Mouse (Mus musculus) MEL (cell line): ENCODE measurements at regions not wholly inside any gene's neighbourhood (a gene's known extent, or its start where the extent isn't known, plus 50 kb on each side); places are given as distances from the start of the nearest gene placed in this dataset.

Experiments
- DNase-seq: peaks from one replicate; pipeline ENCODE4 v3.0.0; 2011; ENCODE audit warnings: low read depth, low spot score
- H3K27ac ChIP-seq: 2 replicates; pipeline ENCODE4 v1.5.1; 2012; ENCODE audit warnings: low read depth, mild to moderate bottlenecking, control low read depth, low read length, moderate library complexity; ENCODE audit not compliant: control insufficient read depth
- H3K27me3 ChIP-seq, 2 experiments: fragments of 150-350 bp in 1 of 2; sonication (generic) in 1 of 2; 2 replicates each; pipeline ENCODE4 v1.6.1; 2012; ENCODE audit warnings: low read length in 2 of 2, mild to moderate bottlenecking in 2 of 2, improper control_type of control experiment in 1 of 2, moderate library complexity in 1 of 2; ENCODE audit not compliant: insufficient read depth in 2 of 2, control insufficient read depth in 1 of 2
- H3K36me3 ChIP-seq, 2 experiments: 2 replicates each; pipeline ENCODE4 v1.6.1; 2012 to 2014; ENCODE audit warnings: low read length in 2 of 2, improper control_type of control experiment in 1 of 2, inconsistent platforms in 1 of 2, mild to moderate bottlenecking in 1 of 2; ENCODE audit not compliant: insufficient read depth in 2 of 2, control insufficient read depth in 1 of 2
- H3K4me1 ChIP-seq, 2 experiments: fragments of 150-350 bp in 1 of 2; sonication (generic) in 1 of 2; 2 replicates each; pipeline ENCODE4 v1.6.1; 2012; ENCODE audit warnings: low read length in 2 of 2, improper control_type of control experiment in 1 of 2, mild to moderate bottlenecking in 1 of 2; ENCODE audit not compliant: insufficient read depth in 2 of 2, control insufficient read depth in 1 of 2
- H3K4me3 ChIP-seq, 2 experiments: fragments of 150-350 bp in 1 of 2; sonication (generic) in 1 of 2; 2 replicates each; pipeline ENCODE4 v1.5.1; 2012; ENCODE audit warnings: low read depth in 2 of 2, low read length in 2 of 2, mild to moderate bottlenecking in 2 of 2, moderate library complexity in 2 of 2, control low read depth in 1 of 2, improper control_type of control experiment in 1 of 2; ENCODE audit not compliant: control insufficient read depth in 1 of 2, insufficient read depth in 1 of 2
- H3K79me2 ChIP-seq: 2 replicates; pipeline ENCODE4 v1.6.1; 2012; ENCODE audit warnings: mild to moderate bottlenecking, low read length, moderate library complexity; ENCODE audit not compliant: control insufficient read depth, poor library complexity, insufficient read depth
- H3K9ac ChIP-seq: 2 replicates; pipeline ENCODE4 v1.6.1; 2012; ENCODE audit warnings: low read depth, mild to moderate bottlenecking, control low read depth, low read length, moderate library complexity; ENCODE audit not compliant: control insufficient read depth, poor library complexity, severe bottlenecking
- H3K9me3 ChIP-seq: fragments of 150-350 bp; sonication (generic); replicated peaks from 2 replicates; pipeline ENCODE4 v1.6.1; 2012; ENCODE audit warnings: mild to moderate bottlenecking, low read length, improper control_type of control experiment, moderate library complexity; ENCODE audit not compliant: insufficient read depth
- BHLHE40 ChIP-seq: IDR thresholded peaks from 2 replicates; pipeline ENCODE4 v1.6.1; 2012; ENCODE audit warnings: low read depth, mild to moderate bottlenecking, inconsistent platforms, low read length, improper control_type of control experiment, borderline replicate concordance
- EP300 ChIP-seq, 2 experiments: IDR thresholded peaks; 2 replicates each; pipeline ENCODE4 v1.6.1; 2011; ENCODE audit warnings: improper control_type of control experiment in 2 of 2, low read length in 2 of 2, low read depth in 1 of 2, mild to moderate bottlenecking in 1 of 2
- ETS1 ChIP-seq: IDR thresholded peaks from 2 replicates; pipeline ENCODE4 v1.6.1; 2012; ENCODE audit warnings: low read depth, mild to moderate bottlenecking, inconsistent platforms, low read length, improper control_type of control experiment, moderate library complexity
- GABPA ChIP-seq: IDR thresholded peaks from 2 replicates; pipeline ENCODE4 v1.6.1; 2012; ENCODE audit warnings: low read depth, mild to moderate bottlenecking, inconsistent platforms, low read length, improper control_type of control experiment, moderate library complexity
- JUND ChIP-seq: IDR thresholded peaks from 2 replicates; pipeline ENCODE4 v1.6.1; 2011; ENCODE audit warnings: low read depth, mild to moderate bottlenecking, improper control_type of control experiment, low read length
- MAFK ChIP-seq: IDR thresholded peaks from 2 replicates; pipeline ENCODE4 v1.6.1; 2011; ENCODE audit warnings: low read depth, mild to moderate bottlenecking, low read length, improper control_type of control experiment, borderline replicate concordance
- MEF2A ChIP-seq: IDR thresholded peaks from 2 replicates; pipeline ENCODE4 v1.6.1; 2014; ENCODE audit warnings: low read depth, mild to moderate bottlenecking, inconsistent platforms, low read length, improper control_type of control experiment; ENCODE audit not compliant: poor library complexity, insufficient replicate concordance, severe bottlenecking; ENCODE audit errors: extremely low read depth
- MXI1 ChIP-seq: IDR thresholded peaks from 2 replicates; pipeline ENCODE4 v1.6.1; 2011; ENCODE audit warnings: mild to moderate bottlenecking, low read depth, low read length, improper control_type of control experiment
- MYB ChIP-seq: IDR thresholded peaks from 2 replicates; pipeline ENCODE4 v1.6.1; 2011; ENCODE audit warnings: mild to moderate bottlenecking, low read depth, low read length, improper control_type of control experiment
- MYC ChIP-seq: IDR thresholded peaks from 2 replicates; pipeline ENCODE4 v1.6.1; 2011; ENCODE audit warnings: low read depth, mild to moderate bottlenecking, low read length, improper control_type of control experiment, moderate library complexity
- POLR2A ChIP-seq, 2 experiments: IDR thresholded peaks; 2 replicates each; pipeline ENCODE4 v1.6.1; 2011 to 2012; ENCODE audit warnings: low read length in 2 of 2, mild to moderate bottlenecking in 2 of 2, control low read depth in 1 of 2, improper control_type of control experiment in 1 of 2, low read depth in 1 of 2, moderate library complexity in 1 of 2; ENCODE audit not compliant: control insufficient read depth in 1 of 2, insufficient read depth in 1 of 2, poor library complexity in 1 of 2
- POLR2AphosphoS2 ChIP-seq: IDR thresholded peaks from 2 replicates; pipeline ENCODE4 v1.6.1; 2011; ENCODE audit warnings: low read length, improper control_type of control experiment
- RCOR1 ChIP-seq: IDR thresholded peaks from 2 replicates; pipeline ENCODE4 v1.6.1; 2012; ENCODE audit warnings: low read depth, mild to moderate bottlenecking, inconsistent platforms, low read length, improper control_type of control experiment
- SMC3 ChIP-seq: IDR thresholded peaks from 2 replicates; pipeline ENCODE4 v1.6.1; 2011; ENCODE audit warnings: low read depth, low read length, improper control_type of control experiment
- TBP ChIP-seq: IDR thresholded peaks from 2 replicates; pipeline ENCODE4 v1.8.0; 2011; ENCODE audit warnings: low read depth, low read length, improper control_type of control experiment
- UBTF ChIP-seq: IDR thresholded peaks from 2 replicates; pipeline ENCODE4 v1.6.1; 2012; ENCODE audit warnings: low read depth, mild to moderate bottlenecking, inconsistent platforms, low read length, improper control_type of control experiment, moderate library complexity, borderline replicate concordance; ENCODE audit not compliant: insufficient read depth
- USF2 ChIP-seq, 2 experiments: IDR thresholded peaks; 2 replicates each; pipeline ENCODE4 v1.6.1; 2011 to 2012; ENCODE audit warnings: improper control_type of control experiment in 2 of 2, low read length in 2 of 2, borderline replicate concordance in 1 of 2, inconsistent platforms in 1 of 2, low read depth in 1 of 2, mild to moderate bottlenecking in 1 of 2; ENCODE audit not compliant: insufficient read depth in 1 of 2
- ZC3H11A ChIP-seq: IDR thresholded peaks from 2 replicates; pipeline ENCODE4 v1.6.1; 2012; ENCODE audit warnings: low read depth, mild to moderate bottlenecking, inconsistent platforms, low read length, improper control_type of control experiment
- ZKSCAN1 ChIP-seq: IDR thresholded peaks from 2 replicates; pipeline ENCODE4 v1.6.1; 2012; ENCODE audit warnings: low read depth, mild to moderate bottlenecking, inconsistent platforms, low read length, improper control_type of control experiment, moderate library complexity
- ZMIZ1 ChIP-seq: IDR thresholded peaks from 2 replicates; pipeline ENCODE4 v1.6.1; 2012; ENCODE audit warnings: low read depth, mild to moderate bottlenecking, inconsistent platforms, low read length, improper control_type of control experiment, moderate library complexity
- ZNF384 ChIP-seq: IDR thresholded peaks from 2 replicates; pipeline ENCODE4 v1.6.1; 2012; ENCODE audit warnings: low read depth, mild to moderate bottlenecking, inconsistent platforms, low read length, improper control_type of control experiment

DNA sequence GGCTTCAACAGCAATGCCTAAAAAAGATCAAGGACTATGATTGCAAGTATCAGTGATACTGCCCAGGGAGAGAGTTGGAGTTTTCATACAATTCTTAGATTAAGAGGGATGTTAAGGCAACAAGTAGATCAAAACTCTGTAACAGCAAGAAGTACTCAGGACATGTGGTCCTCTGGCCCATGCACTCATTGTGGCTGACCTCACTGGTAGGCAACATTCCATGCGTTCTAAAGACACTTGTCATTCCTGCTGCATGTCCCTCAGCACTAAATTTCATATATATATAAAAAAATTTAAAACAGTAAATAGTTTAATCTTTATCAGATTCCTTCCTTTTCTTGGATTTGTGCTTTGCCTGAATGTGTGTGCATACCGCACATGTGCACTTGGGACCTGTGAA, 332.6 kb downstream of the Atp6ap1l start:
- no peaks in the 10 kb centered on the region for H3K79me2 ChIP-seq
- DNase-seq = no peak
- H3K9ac ChIP-seq = no peak overlapping the region
- H3K4me3 ChIP-seq = no peak overlapping the region
- no peaks in the 10 kb centered on the region for H3K9me3 ChIP-seq
- no peaks in the 10 kb centered on the region for H3K27me3 ChIP-seq
- H3K27ac ChIP-seq = no peak overlapping the region
- H3K4me1 ChIP-seq = no peaks in the 10 kb centered on the region
- H3K36me3 ChIP-seq = no peaks in the 10 kb centered on the region
- TF ChIP-seq ZKSCAN1 (no peak), ZMIZ1 (no peak), POLR2A (IDR thresholded peaks at IDR 0.05; ENCODE audit: control insufficient read depth in 1 of 2, insufficient read depth in 1 of 2, low read depth in 1 of 2, low read length in 2 of 2, poor library complexity in 1 of 2) (no peak), TBP (no peak)

GRCm38 (mm10) chr13:90563183-90563840, 341.8 kb downstream of the Atp6ap1l start:
- no peak for TF ChIP-seq ZNF384
- no peak for TF ChIP-seq ETS1
- no peak for TF ChIP-seq POLR2A (IDR thresholded peaks at IDR 0.05; ENCODE audit: control insufficient read depth in 1 of 2, insufficient read depth in 1 of 2, low read depth in 1 of 2, low read length in 2 of 2, poor library complexity in 1 of 2)
- no peak for TF ChIP-seq MYC
- no peak for TF ChIP-seq GABPA
- TF ChIP-seq UBTF = no peak
- no peak for TF ChIP-seq POLR2AphosphoS2
- no peak for TF ChIP-seq EP300 (IDR thresholded peaks at IDR 0.05; ENCODE audit: low read depth in 1 of 2, low read length in 2 of 2)
- TF ChIP-seq USF2 (IDR thresholded peaks at IDR 0.05; ENCODE audit: borderline replicate concordance in 1 of 2, insufficient read depth in 1 of 2, low read depth in 1 of 2, low read length in 2 of 2) = no peak
- no peak for TF ChIP-seq SMC3
- TF ChIP-seq ZKSCAN1 = no peak
- TF ChIP-seq MEF2A = no peak
- no peak for TF ChIP-seq BHLHE40
- TF ChIP-seq MAFK = no peak
- TF ChIP-seq ZC3H11A = no peak
- no peak for TF ChIP-seq RCOR1
- no peak for TF ChIP-seq MYB
- no peak for TF ChIP-seq JUND
- TF ChIP-seq MXI1 = no peak
- Histone ChIP-seq H3K9me3 (no peaks in the 10 kb centered on the region), H3K79me2 (no peaks in the 10 kb centered on the region), H3K9ac (no peak overlapping the region), H3K27me3 (no peaks in the 10 kb centered on the region), H3K36me3 (no peaks in the 10 kb centered on the region), H3K4me3 (no peak overlapping the region), H3K27ac (no peak overlapping the region), H3K4me1 (no peaks in the 10 kb centered on the region)
- no peak for DNase-seq
